Mouse (Mus musculus) gastrocnemius, postnatal 4 days (tissue): ENCODE results near the gene Gm49425. TPM values are rescaled to one million over a fixed set of nuclear protein-coding genes. Genes with fewer than 3 reads are reported as not detected.
A peak's percentile ranks its signal among the peaks of the same experiment; 100 is the strongest.

ENCODE experiments used
- DNase-seq, 2 experiments: peaks; one replicate each; pipeline ENCODE4 v3.0.0; 2021 to 2022; ENCODE audit warnings: low spot score in 2 of 2, mixed read lengths in 2 of 2
- microRNA-seq: library from miRNA; unstranded; fragments of <30 nt; microRNA quantifications from one replicate; pipeline ENCODE4 v1.2.0, GENCODE M21; 2021
- total RNA-seq, 2 experiments: library from RNA; stranded (reverse); gene quantifications; 2 replicates each; pipeline ENCODE4 v1.2.3; 2021

Gm49425 gene
- total RNA-seq, 2 experiments from 2014 or later = 0.36 TPM; not detected in 1

DNA sequence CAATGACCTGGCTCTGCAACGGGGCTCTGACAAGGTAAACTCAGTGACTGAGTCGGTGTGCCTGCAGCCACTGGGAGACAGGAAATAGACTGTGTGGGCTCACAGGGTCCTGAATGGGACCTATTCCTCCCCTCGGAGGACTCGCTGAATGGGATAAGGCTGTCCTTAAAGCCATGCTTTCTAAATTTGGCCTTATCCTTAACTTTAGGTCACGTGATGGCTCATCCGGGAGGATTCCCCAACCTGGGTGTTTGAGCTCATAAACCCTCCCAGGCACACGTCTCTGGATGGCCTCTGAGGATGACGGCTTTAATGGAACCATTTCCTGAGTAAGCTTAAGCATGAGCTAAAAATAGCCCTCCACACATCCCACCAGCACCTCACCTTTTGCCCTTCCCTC is 24.3 kb downstream of the Gm49425 start:
- no peak for DNase-seq

GRCm38 (mm10) chr15:101491431-101491830 is 25.6 kb downstream of the Gm49425 start, which contains the start of gene Krt83:
TSS of gene Krt83 (minus strand) at chr15:101491512.
- DNase-seq = no peak

DNA sequence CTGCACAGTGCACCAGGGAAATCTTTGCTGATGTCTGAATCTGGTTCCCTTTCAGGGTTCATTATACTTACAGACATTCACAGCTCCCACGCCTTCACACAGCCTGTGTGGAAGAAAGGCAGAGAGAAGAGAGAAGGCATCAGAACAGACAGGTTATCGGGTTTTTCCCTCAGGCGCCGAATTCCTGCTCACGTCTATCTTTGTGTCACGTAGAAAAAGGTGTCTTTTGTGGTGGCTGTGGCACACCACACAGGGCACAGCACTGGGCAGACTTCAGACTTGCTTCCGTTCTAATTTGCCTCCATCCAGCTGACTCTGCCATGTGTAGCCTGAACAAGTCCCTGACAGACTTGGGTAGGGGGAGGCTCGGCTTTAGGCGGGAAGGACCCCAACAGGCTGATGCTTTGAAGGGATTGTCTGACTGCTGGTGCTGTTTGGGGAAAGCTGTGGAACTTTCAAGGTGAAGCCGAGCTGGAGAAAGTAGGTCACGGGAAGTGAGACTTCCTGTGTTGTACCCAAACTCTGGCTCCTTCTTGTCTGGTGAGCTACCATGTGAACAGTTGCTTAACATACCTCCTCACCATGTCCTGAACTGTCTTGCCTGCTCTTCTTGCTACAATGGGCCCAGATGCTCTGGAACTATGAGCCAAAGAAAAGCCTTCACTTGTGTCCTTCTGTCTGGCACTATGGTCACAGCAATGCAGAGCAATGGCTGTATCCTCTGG is 31.0 kb downstream of the Gm49425 start:
- DNase-seq = no peak

GRCm38 (mm10) chr15:101484939-101485338 is 32.1 kb downstream of the Gm49425 start:
- DNase-seq = no peak

GRCm38 (mm10) chr15:101483646-101484045 is 33.4 kb downstream of the Gm49425 start:
- no peak for DNase-seq

GRCm38 (mm10) chr15:101482056-101482455 is 35.0 kb downstream of the Gm49425 start:
- no peak for DNase-seq

- no peak for DNase-seq
These were observed 37.4 kb downstream of the Gm49425 start for GRCm38 (mm10) chr15:101479666-101480060.

GRCm38 (mm10) chr15:101479007-101479665 is 37.9 kb downstream of the Gm49425 start:
- peak; percentile 35 to 47 for DNase-seq

- peak in 1 of 2 experiments; percentile 35 for DNase-seq
These were observed 44.0 kb downstream of the Gm49425 start, which contains the start of gene Krt86 for GRCm38 (mm10) chr15:101472952-101473528. TSS of gene Krt86 (plus strand) at chr15:101473478.

- DNase-seq = no peak
These were observed 48.0 kb downstream of the Gm49425 start for GRCm38 (mm10) chr15:101469093-101469492.

Small RNA genes within 50 kb of the gene (microRNA-seq; reads per million reads assigned to microRNA genes)
- not detected for gene Gm44393

Other genes with a start within 250 kb of the Gm49425 start
- gene Atg101, start 233.0 kb downstream of the Gm49425 start, total RNA-seq = 10 to 100 TPM; 24.8 to 25.8 TPM
- under 1 TPM in 1 of 2 experiments, not detected in 1; 0.59 TPM for gene 6030408B16Rik, start 224.0 kb downstream of the Gm49425 start, total RNA-seq
- 1 to 10 TPM; 2.7 to 3.4 TPM for gene Krt80, start 147.1 kb downstream of the Gm49425 start, total RNA-seq
- under 1 TPM; 0.22 to 0.39 TPM for gene Krt7, start 106.2 kb downstream of the Gm49425 start, total RNA-seq
- under 1 TPM; 0.13 to 0.15 TPM for gene Krt87, start 78.5 kb downstream of the Gm49425 start, total RNA-seq
- not detected for gene Krt88, start 69.5 kb downstream of the Gm49425 start, total RNA-seq
- not detected for gene Krt81, start 53.5 kb downstream of the Gm49425 start, total RNA-seq
- not detected for gene Krt86, start 43.8 kb downstream of the Gm49425 start, total RNA-seq
- gene Krt83, start 25.7 kb downstream of the Gm49425 start, total RNA-seq = under 1 TPM in 1 of 2 experiments, not detected in 1; 0.21 TPM
- gene Krt84, start 15.6 kb upstream of the Gm49425 start, total RNA-seq = not detected
- gene Krt82, start 33.4 kb upstream of the Gm49425 start, total RNA-seq = not detected
- gene Krt90, start 45.7 kb upstream of the Gm49425 start, total RNA-seq = not detected
- under 1 TPM in 1 of 2 experiments, not detected in 1; 0.08 TPM for gene Krt75, start 56.6 kb upstream of the Gm49425 start, total RNA-seq
- gene Gm5414, start 110.9 kb upstream of the Gm49425 start, total RNA-seq = not detected
- gene Gm5478, start 130.1 kb upstream of the Gm49425 start, total RNA-seq = not detected
- under 1 TPM in 1 of 2 experiments, not detected in 1; 0.13 TPM for gene Krt6b, start 163.0 kb upstream of the Gm49425 start, total RNA-seq
- gene Krt6a, start 177.0 kb upstream of the Gm49425 start, total RNA-seq = under 1 TPM in 1 of 2 experiments, not detected in 1; 0.23 TPM
- gene Krt5, start 195.6 kb upstream of the Gm49425 start, total RNA-seq = 1 to 10 TPM in 1 of 2 experiments, under 1 TPM in 1; 0.39 to 1.9 TPM
- under 1 TPM in 1 of 2 experiments, not detected in 1; 0.39 TPM for gene Krt71, start 225.8 kb upstream of the Gm49425 start, total RNA-seq